Mouse (Mus musculus): ENCODE results near the gene Dmrta2. TPM values are rescaled to one million over a fixed set of nuclear protein-coding genes. Genes with fewer than 3 reads are reported as not detected.

The Dmrta2 gene
- polyA plus RNA-seq, 1 experiment: 4.9 TPM

DNA sequence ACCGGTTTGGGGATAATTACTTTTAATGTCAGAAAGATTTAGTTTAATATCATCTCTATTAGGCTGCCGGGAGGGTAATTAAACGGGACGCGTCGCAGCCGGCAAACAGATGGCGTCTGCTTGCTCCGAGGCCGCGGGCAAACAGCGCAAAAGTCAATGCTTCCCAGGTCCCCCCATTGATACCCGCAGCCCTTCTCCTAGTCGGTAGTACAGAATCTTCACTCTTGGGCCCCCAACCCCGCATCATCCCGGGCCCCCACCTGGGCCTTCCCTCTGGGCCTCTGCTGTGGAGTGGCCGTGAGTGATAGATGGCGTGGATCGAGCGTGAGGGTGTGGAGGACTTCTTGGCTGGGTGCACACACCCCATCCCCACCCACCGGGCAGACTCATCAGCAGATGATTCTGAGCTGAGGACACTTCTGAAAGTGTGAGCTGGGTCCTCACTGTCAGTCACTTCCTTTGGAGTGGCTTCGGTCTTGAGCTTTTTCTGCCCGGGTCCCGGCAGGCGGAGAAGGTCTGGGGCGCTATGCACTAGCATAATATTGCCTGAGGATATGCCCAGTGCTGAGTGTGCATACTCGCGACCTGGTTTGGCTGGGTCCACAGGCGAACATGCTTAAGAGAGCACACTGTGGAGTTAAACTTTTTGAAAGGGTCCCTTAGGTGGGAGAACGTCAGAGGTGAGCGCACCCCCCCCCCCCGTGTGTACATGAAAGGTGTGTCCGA lies 3.0 kb upstream of the Dmrta2 start:
- Histone ChIP-seq H3K4me2 (ENCODE audit: low read depth) (no peak overlapping the region), H3K79me2 (ENCODE audit: control insufficient read depth, insufficient read depth) (no peaks in the 10 kb centered on the region), H3K4me3 (no peak overlapping the region), H3ac (ENCODE audit: control insufficient read depth, insufficient read length) (no peak overlapping the region), H3K27me3 (ENCODE audit: control insufficient read depth, insufficient read depth, insufficient read length) (no peaks in the 10 kb centered on the region), H3K36me3 (ENCODE audit: control insufficient read depth, insufficient read depth) (no peaks in the 10 kb centered on the region)
- TF ChIP-seq MYOD1 (IDR thresholded peaks at IDR 0.05; ENCODE audit: control insufficient read depth in 1 of 3, insufficient read length in 2 of 3, low read depth in 2 of 3) (no peak), POLR2AphosphoS2 (IDR thresholded peaks at IDR 0.05; ENCODE audit: insufficient read length, low read depth) (no peak), TCF3 (IDR thresholded peaks at IDR 0.05; ENCODE audit: insufficient read length, low read depth) (no peak), MYOG (IDR thresholded peaks at IDR 0.05; ENCODE audit: control insufficient read depth in 1 of 3, insufficient read depth in 1 of 3, insufficient read length in 2 of 3, low read depth in 2 of 3) (no peak), POLR2A (IDR thresholded peaks at IDR 0.05; ENCODE audit: insufficient read length, low read depth) (no peak), TCF12 (IDR thresholded peaks at IDR 0.05; ENCODE audit: insufficient read depth, poor library complexity, severe bottlenecking) (no peak), E2F4 (IDR thresholded peaks at IDR 0.05; ENCODE audit: insufficient read depth) (no peak), MAX (IDR thresholded peaks at IDR 0.05; ENCODE audit: low read depth) (no peak), REST (IDR thresholded peaks at IDR 0.05; ENCODE audit: insufficient read depth, insufficient read length) (no peak), CEBPB (IDR thresholded peaks at IDR 0.05; ENCODE audit: insufficient read depth, poor library complexity, severe bottlenecking) (no peak), USF1 (IDR thresholded peaks at IDR 0.05; ENCODE audit: low read depth) (no peak), SRF (IDR thresholded peaks at IDR 0.05; ENCODE audit: control insufficient read depth, insufficient read length, low read depth) (no peak)

DNA sequence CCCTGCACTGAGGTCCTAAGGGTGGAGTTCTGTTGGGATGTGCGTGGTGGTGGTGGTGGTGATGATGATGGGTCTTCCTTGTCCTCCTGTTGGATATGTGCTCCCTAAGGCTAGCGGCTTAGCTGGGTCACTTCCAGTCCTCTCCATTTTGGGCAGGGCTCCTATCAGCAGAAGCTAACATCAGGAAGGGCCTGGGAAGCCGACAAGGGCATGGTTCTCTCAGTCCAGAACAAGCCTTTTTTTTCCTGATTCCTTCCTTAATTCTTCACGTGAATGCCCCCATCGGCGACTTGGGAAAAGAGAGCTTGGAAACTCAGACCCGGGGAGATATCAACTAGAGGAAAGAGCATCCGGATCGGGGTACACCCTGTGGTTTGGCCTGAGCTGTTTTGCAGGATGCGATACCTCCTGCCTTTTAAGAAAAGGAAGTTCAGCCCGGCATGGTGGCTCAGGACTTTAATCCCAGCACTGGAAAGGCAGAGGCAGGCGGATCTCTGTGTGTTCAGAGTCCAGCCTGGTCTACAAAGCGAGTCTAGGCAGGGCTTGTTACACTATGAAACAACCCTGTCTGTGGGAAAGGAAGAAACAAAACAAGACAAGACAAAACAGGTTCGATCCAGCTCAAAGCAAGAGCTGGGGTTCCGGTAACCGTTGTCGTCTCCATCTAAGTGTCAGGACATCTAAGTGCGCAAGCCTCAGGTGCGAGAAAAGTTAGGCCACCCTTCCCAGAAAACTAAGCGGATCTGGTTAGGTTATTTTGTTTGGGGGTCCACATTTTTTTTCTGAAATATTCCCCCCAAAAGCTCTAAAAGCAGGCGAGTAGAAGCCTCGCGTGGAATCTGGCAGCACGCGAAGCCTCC lies 2.2 kb upstream of the Dmrta2 start:
- H3K4me2 ChIP-seq (ENCODE audit: low read depth): no peak overlapping the region
- H3K79me2 ChIP-seq (ENCODE audit: control insufficient read depth, insufficient read depth): no peaks in the 10 kb centered on the region
- no peak overlapping the region for H3K4me3 ChIP-seq
- TF ChIP-seq POLR2A (IDR thresholded peaks at IDR 0.05; ENCODE audit: insufficient read length, low read depth) (no peak), MAX (IDR thresholded peaks at IDR 0.05; ENCODE audit: low read depth) (no peak), CEBPB (IDR thresholded peaks at IDR 0.05; ENCODE audit: insufficient read depth, poor library complexity, severe bottlenecking) (no peak), TCF3 (IDR thresholded peaks at IDR 0.05; ENCODE audit: insufficient read length, low read depth) (no peak), POLR2AphosphoS2 (IDR thresholded peaks at IDR 0.05; ENCODE audit: insufficient read length, low read depth) (no peak), MYOD1 (IDR thresholded peaks at IDR 0.05; ENCODE audit: control insufficient read depth in 1 of 3, insufficient read length in 2 of 3, low read depth in 2 of 3) (no peak), MYOG (IDR thresholded peaks at IDR 0.05; ENCODE audit: control insufficient read depth in 1 of 3, insufficient read depth in 1 of 3, insufficient read length in 2 of 3, low read depth in 2 of 3) (no peak), SRF (IDR thresholded peaks at IDR 0.05; ENCODE audit: control insufficient read depth, insufficient read length, low read depth) (no peak)
- no peaks in the 10 kb centered on the region for H3K27me3 ChIP-seq (ENCODE audit: control insufficient read depth, insufficient read depth, insufficient read length)
- H3ac ChIP-seq (ENCODE audit: control insufficient read depth, insufficient read length): no peak overlapping the region
- no peaks in the 10 kb centered on the region for H3K36me3 ChIP-seq (ENCODE audit: control insufficient read depth, insufficient read depth)

DNA sequence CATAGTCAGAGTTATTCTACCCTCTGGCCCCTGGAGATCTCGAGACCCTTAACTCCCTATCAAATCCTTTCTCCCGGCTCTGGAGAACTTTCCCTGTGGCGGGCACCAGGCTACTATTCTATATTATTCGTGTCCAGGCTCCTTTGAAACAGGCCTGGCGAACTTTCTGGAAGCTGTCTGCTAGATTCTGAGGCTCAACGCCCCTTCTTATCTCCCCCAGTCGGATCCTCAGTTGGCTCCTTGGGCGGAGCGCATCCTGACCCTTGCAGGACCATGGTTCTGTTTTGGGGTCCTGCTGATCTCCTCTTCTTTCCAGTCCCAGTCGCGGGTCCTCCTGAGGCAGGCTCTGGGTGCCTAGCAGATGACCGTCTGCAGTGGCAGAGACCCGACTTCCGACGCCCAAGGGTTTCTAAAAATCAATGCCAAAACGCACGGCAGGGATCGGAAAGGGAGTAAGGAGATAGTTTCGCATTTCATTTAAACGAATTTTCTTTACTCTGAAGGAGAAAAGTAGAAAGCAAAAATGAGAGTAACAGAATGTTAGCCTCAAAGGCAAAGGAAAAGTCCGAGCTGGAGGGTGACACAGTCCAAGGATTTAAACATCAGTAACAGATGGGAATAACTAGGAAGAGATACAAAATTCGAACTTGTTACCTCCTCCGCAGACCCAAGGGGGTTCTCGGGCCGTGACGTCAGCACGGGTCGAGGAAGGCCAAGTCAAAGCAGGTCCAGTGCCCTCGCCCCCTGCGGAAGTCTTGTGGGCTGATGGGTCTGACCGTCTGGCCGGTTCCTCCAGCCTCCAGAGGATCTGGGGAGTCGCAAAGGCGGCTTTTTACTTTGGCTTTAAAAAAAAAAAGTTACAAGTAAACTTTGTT lies 1.3 kb upstream of the Dmrta2 start:
- peak overlapping the region; percentile 58 for H3K4me2 ChIP-seq (ENCODE audit: low read depth)
- peak overlapping the region; percentile 34 for H3K4me3 ChIP-seq

More for the DNA sequence above, 1.3 kb upstream of the Dmrta2 start:
- TF ChIP-seq MAX (IDR thresholded peaks at IDR 0.05; ENCODE audit: low read depth) (no peak), POLR2AphosphoS2 (IDR thresholded peaks at IDR 0.05; ENCODE audit: insufficient read length, low read depth) (no peak), SRF (IDR thresholded peaks at IDR 0.05; ENCODE audit: control insufficient read depth, insufficient read length, low read depth) (no peak), TCF3 (IDR thresholded peaks at IDR 0.05; ENCODE audit: insufficient read length, low read depth) (no peak), REST (IDR thresholded peaks at IDR 0.05; ENCODE audit: insufficient read depth, insufficient read length) (no peak), E2F4 (IDR thresholded peaks at IDR 0.05; ENCODE audit: insufficient read depth) (no peak), MYOG (IDR thresholded peaks at IDR 0.05; ENCODE audit: control insufficient read depth in 1 of 3, insufficient read depth in 1 of 3, insufficient read length in 2 of 3, low read depth in 2 of 3) (no peak), USF1 (IDR thresholded peaks at IDR 0.05; ENCODE audit: low read depth) (no peak), MYOD1 (IDR thresholded peaks at IDR 0.05; ENCODE audit: control insufficient read depth in 1 of 3, insufficient read length in 2 of 3, low read depth in 2 of 3) (no peak), CEBPB (IDR thresholded peaks at IDR 0.05; ENCODE audit: insufficient read depth, poor library complexity, severe bottlenecking) (no peak), TCF12 (IDR thresholded peaks at IDR 0.05; ENCODE audit: insufficient read depth, poor library complexity, severe bottlenecking) (no peak), POLR2A (IDR thresholded peaks at IDR 0.05; ENCODE audit: insufficient read length, low read depth) (no peak)
- Histone ChIP-seq H3K27me3 (ENCODE audit: control insufficient read depth, insufficient read depth, insufficient read length) (no peaks in the 10 kb centered on the region), H3ac (ENCODE audit: control insufficient read depth, insufficient read length) (peak overlapping the region; percentile 73), H3K79me2 (ENCODE audit: control insufficient read depth, insufficient read depth) (no peaks in the 10 kb centered on the region), H3K36me3 (ENCODE audit: control insufficient read depth, insufficient read depth) (peaks cover 4% of the 10 kb centered on the region)

Data from myocyte (in vitro differentiated cells).